Mouse (Mus musculus): ENCODE results near the gene Yipf1. TPM values are rescaled to one million over a fixed set of nuclear protein-coding genes. Genes with fewer than 3 reads are reported as not detected.
A peak's percentile ranks its signal among the peaks of the same experiment; 100 is the strongest.
"Not testable (repeated sequence)": the region's sequence is repeated elsewhere in the genome, so short reads cannot be mapped to it uniquely, and the experiment has no call there.

Gene Yipf1
- polyA plus RNA-seq, 1 experiment from 2014 or later, result 52.4 TPM

DNA sequence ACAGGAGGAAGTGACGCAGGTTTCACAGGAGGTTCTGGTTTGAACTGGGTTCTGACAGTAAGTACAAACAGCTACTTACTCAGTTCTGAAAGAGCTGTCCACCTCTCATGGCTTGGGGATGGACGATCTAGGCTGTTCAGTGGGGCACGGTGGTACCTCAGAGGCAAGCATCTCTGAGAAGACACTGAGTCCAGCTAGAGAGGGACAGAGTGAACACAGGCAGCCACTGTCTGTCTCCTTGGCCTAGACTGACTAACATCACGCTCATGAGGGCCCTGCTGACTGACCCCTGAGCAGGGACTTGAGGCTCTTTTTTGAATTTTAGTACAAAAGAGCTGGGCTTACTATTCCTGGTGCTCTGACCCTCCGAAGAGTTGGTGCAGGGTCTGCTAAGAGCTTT, 40.0 kb downstream of the Yipf1 start:
- Histone ChIP-seq H3K4me2 (ENCODE audit: low read depth, low read length) (no peak overlapping the region), H3K36me3 (ENCODE audit: control insufficient read depth, insufficient read depth, low read length) (peaks cover 9% of the 10 kb centered on the region; the same call in 1 of the 2 replicates), H3K27me3 (replicated peaks; ENCODE audit: control insufficient read depth, insufficient read depth, low read length) (no peaks in the 10 kb centered on the region), H3K4me3 (ENCODE audit: low read depth, low read length) (no peak overlapping the region), H3K9me3 (ENCODE audit: control insufficient read depth, low read length) (no peaks in the 10 kb centered on the region), H3K27ac (replicated peaks; ENCODE audit: low read depth, low read length) (no peak overlapping the region), H3K9ac (ENCODE audit: low read depth, low read length) (no peak overlapping the region), H3K4me1 (ENCODE audit: control insufficient read depth, insufficient read depth, low read length) (no peaks in the 10 kb centered on the region)
- ATAC-seq (ENCODE audit: low read depth) (no peak), DNase-seq (ENCODE audit: low spot score) (no peak)
- 91% methylated on average over 5 of the region's 5 CpGs for WGBS

DNA sequence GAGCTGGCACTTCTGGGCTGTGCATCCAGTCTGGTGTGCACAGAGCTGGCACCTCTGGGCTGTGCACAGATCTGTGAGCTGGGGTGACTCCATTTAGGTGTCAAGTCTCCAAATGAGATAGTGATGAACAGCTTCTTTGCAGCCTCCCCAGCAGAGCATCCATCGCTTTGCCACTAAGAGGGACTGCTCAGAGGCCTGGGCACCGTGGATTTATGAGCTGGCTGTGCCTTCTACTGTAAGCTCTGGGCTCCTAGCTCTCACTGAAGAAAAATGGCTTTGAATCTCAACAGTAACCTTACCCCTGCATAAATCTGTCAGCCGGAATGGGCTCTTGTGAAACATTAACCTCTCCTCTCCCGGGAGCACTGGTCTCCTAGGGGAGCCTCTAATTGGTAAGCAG, 40.4 kb downstream of the Yipf1 start:
- H3K9me3 ChIP-seq (ENCODE audit: control insufficient read depth, low read length), result no peaks in the 10 kb centered on the region
- peak; percentile 32 for DNase-seq (ENCODE audit: low spot score)
- H3K4me3 ChIP-seq (ENCODE audit: low read depth, low read length), result no peak overlapping the region
- WGBS, result 32% methylated on average over 4 of the region's 4 CpGs
- H3K27ac ChIP-seq (replicated peaks; ENCODE audit: low read depth, low read length), result no peak overlapping the region
- ATAC-seq (ENCODE audit: low read depth), result peak; percentile 26; the same call in 1 of the 2 replicates
- no peaks in the 10 kb centered on the region for H3K4me1 ChIP-seq (ENCODE audit: control insufficient read depth, insufficient read depth, low read length)
- H3K9ac ChIP-seq (ENCODE audit: low read depth, low read length), result no peak overlapping the region
- H3K36me3 ChIP-seq (ENCODE audit: control insufficient read depth, insufficient read depth, low read length), result peaks cover 9% of the 10 kb centered on the region; the same call in 1 of the 2 replicates
- no peak overlapping the region for H3K4me2 ChIP-seq (ENCODE audit: low read depth, low read length)
- no peaks in the 10 kb centered on the region for H3K27me3 ChIP-seq (replicated peaks; ENCODE audit: control insufficient read depth, insufficient read depth, low read length)

DNA sequence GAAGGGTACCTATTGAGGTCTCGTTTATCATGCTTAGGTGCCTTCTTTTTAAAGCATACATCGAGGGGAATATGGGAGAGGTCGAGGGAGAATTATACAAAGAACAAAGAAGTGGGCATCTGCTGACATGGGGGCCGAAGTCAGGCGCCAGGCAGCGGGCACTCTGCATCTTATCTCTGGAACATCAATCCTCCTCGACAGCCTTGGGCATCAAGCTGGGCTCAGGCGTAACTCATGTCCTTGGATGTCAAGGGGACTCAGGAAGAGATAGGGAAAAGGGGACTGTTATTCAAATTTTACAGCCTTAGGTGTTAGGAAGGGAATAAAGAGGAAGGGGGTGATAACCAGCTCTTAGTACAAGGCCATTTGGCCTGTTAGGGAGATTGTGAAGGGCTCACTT, 43.0 kb downstream of the Yipf1 start:
- not testable (repeated sequence) for DNase-seq (ENCODE audit: low spot score); H3K4me1 ChIP-seq (ENCODE audit: control insufficient read depth, insufficient read depth, low read length); H3K4me2 ChIP-seq (ENCODE audit: low read depth, low read length); H3K9me3 ChIP-seq (ENCODE audit: control insufficient read depth, low read length); ATAC-seq (ENCODE audit: low read depth); H3K9ac ChIP-seq (ENCODE audit: low read depth, low read length); H3K36me3 ChIP-seq (ENCODE audit: control insufficient read depth, insufficient read depth, low read length); H3K27me3 ChIP-seq (replicated peaks; ENCODE audit: control insufficient read depth, insufficient read depth, low read length); H3K4me3 ChIP-seq (ENCODE audit: low read depth, low read length); H3K27ac ChIP-seq (replicated peaks; ENCODE audit: low read depth, low read length)
- WGBS, result 76% methylated on average over 8 of the region's 8 CpGs

DNA sequence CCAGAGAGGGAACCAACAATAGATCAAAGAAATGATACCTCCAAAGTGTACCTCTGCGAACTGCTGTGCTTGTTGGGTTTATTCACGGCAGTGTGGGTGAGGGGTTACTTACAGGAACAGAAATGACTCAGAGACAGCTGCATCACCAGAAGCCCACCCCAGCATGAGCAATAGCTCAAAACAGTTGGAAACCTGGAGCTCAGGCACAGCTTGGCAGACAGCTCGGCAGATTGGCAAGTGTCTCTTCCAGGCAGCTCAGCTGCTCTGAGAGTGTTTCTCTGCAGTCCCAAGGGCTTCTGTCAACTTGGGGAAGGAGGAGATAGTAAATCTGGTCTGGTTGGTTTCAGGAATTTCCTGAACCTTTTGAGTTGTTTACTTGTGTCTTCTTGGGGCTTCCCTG, 44.3 kb downstream of the Yipf1 start:
- ATAC-seq (ENCODE audit: low read depth) (no peak), DNase-seq (ENCODE audit: low spot score) (no peak)
- H3K27ac ChIP-seq (replicated peaks; ENCODE audit: low read depth, low read length), result no peak overlapping the region
- peaks cover 4% of the 10 kb centered on the region; the same call in 1 of the 2 replicates for H3K36me3 ChIP-seq (ENCODE audit: control insufficient read depth, insufficient read depth, low read length)
- H3K4me1 ChIP-seq (ENCODE audit: control insufficient read depth, insufficient read depth, low read length), result no peaks in the 10 kb centered on the region
- H3K4me3 ChIP-seq (ENCODE audit: low read depth, low read length), result no peak overlapping the region
- WGBS, result 81% methylated on average over 3 of the region's 3 CpGs
- no peaks in the 10 kb centered on the region for H3K27me3 ChIP-seq (replicated peaks; ENCODE audit: control insufficient read depth, insufficient read depth, low read length)
- H3K9me3 ChIP-seq (ENCODE audit: control insufficient read depth, low read length), result no peaks in the 10 kb centered on the region
- no peak overlapping the region for H3K9ac ChIP-seq (ENCODE audit: low read depth, low read length)
- H3K4me2 ChIP-seq (ENCODE audit: low read depth, low read length), result no peak overlapping the region

DNA sequence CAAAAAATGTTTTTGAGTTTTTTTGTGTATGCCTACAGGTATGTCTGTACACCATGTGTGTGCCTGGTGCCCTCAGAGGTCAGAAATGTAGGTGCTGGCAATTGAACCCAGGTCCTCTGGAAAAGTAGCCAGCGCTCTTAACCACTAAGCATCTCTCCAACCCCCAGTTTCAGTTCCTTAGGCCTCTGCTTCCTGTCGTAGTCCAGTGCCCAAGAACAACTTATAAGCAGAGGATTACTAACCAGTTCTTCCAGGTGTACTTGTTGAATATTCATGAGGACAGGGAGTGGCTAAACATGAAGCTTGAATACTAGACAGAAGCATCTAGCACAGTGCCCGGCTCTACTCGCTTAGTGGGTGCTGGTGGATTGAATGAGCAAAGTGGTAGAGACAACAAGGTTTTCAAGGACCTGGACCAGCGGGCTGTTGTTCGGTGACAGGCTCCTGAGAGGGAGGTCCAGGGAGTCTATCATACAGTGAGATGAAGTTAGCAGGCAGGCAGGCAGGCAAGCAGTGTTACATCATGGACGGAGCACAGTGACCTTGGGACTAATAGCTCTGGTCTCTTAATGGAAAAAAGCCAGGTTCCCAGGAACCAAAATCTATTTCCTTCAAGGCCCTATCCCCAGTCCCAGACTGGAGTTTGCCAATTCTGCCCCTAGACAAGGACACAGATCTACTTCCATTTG, 46.4 kb downstream of the Yipf1 start:
- H3K9ac ChIP-seq (ENCODE audit: low read depth, low read length), result no peak overlapping the region
- ATAC-seq (ENCODE audit: low read depth) (no peak), DNase-seq (ENCODE audit: low spot score) (peak; percentile 9)
- H3K4me3 ChIP-seq (ENCODE audit: low read depth, low read length), result no peak overlapping the region
- 82% methylated on average over 7 of the region's 7 CpGs for WGBS
- no peaks in the 10 kb centered on the region for H3K27me3 ChIP-seq (replicated peaks; ENCODE audit: control insufficient read depth, insufficient read depth, low read length)
- no peak overlapping the region for H3K4me2 ChIP-seq (ENCODE audit: low read depth, low read length)
- H3K4me1 ChIP-seq (ENCODE audit: control insufficient read depth, insufficient read depth, low read length), result no peaks in the 10 kb centered on the region
- no peak overlapping the region for H3K27ac ChIP-seq (replicated peaks; ENCODE audit: low read depth, low read length)
- no peaks in the 10 kb centered on the region for H3K9me3 ChIP-seq (ENCODE audit: control insufficient read depth, low read length)
- peaks cover 4% of the 10 kb centered on the region; the same call in 1 of the 2 replicates for H3K36me3 ChIP-seq (ENCODE audit: control insufficient read depth, insufficient read depth, low read length)

DNA sequence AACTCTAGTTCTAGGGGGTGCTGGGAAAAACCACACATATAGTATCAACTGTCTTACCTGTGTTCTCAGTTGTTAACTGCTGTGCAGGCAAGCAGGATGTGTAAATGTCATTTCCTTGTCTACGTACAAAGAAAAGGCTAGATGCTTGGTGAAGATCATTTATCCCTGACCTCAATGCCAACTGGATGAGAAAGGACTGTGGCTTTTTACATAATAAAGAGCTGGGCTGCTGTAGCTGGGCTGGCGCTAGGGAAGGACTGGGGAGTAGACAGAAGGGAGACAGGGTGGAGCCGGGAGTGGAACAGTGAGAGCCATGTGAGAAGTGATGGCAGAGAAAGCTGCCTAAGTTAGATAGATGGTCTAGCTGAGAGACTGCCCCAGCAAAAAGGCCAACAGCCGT, 48.6 kb downstream of the Yipf1 start:
- WGBS, result 71% methylated on average over 4 of the region's 4 CpGs
- Histone ChIP-seq H3K4me1 (ENCODE audit: control insufficient read depth, insufficient read depth, low read length) (no peaks in the 10 kb centered on the region), H3K36me3 (ENCODE audit: control insufficient read depth, insufficient read depth, low read length) (peaks cover 4% of the 10 kb centered on the region; the same call in 1 of the 2 replicates), H3K27me3 (replicated peaks; ENCODE audit: control insufficient read depth, insufficient read depth, low read length) (no peaks in the 10 kb centered on the region), H3K9ac (ENCODE audit: low read depth, low read length) (no peak overlapping the region), H3K9me3 (ENCODE audit: control insufficient read depth, low read length) (no peaks in the 10 kb centered on the region), H3K4me2 (ENCODE audit: low read depth, low read length) (no peak overlapping the region), H3K27ac (replicated peaks; ENCODE audit: low read depth, low read length) (no peak overlapping the region), H3K4me3 (ENCODE audit: low read depth, low read length) (no peak overlapping the region)
- ATAC-seq (ENCODE audit: low read depth) (no peak), DNase-seq (ENCODE audit: low spot score) (no peak)

DNA sequence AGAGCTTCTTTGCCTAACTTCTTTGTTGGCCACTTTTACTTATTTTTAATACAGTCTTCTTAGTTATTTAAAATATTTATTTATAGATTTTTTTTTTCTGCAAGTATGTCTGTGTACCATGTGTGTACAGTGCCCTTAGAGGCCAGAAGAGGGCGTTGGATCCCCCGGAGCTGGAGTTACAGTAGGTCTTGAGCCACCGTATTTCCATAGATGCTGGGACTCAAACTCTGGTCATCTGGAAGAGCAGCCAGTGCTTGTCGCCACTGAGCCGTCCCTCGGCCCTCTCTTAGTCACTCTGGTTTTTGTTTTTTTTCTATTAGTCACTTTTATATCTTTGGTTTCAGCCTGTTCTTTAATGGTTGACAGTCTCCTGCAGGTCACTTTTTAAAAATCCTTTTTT, 49.4 kb downstream of the Yipf1 start:
- no peaks in the 10 kb centered on the region for H3K27me3 ChIP-seq (replicated peaks; ENCODE audit: control insufficient read depth, insufficient read depth, low read length)
- no peak overlapping the region for H3K9ac ChIP-seq (ENCODE audit: low read depth, low read length)
- no peak overlapping the region for H3K27ac ChIP-seq (replicated peaks; ENCODE audit: low read depth, low read length)
- H3K4me1 ChIP-seq (ENCODE audit: control insufficient read depth, insufficient read depth, low read length), result peaks cover under 1% of the 10 kb centered on the region; the same call in 1 of the 2 replicates
- WGBS, result 77% methylated on average over 6 of the region's 6 CpGs
- no peak overlapping the region for H3K4me2 ChIP-seq (ENCODE audit: low read depth, low read length)
- no peak for ATAC-seq (ENCODE audit: low read depth)
- H3K36me3 ChIP-seq (ENCODE audit: control insufficient read depth, insufficient read depth, low read length), result peaks cover 1% of the 10 kb centered on the region; the same call in 1 of the 2 replicates
- no peak overlapping the region for H3K4me3 ChIP-seq (ENCODE audit: low read depth, low read length)
- DNase-seq (ENCODE audit: low spot score), result no peak
- H3K9me3 ChIP-seq (ENCODE audit: control insufficient read depth, low read length), result no peaks in the 10 kb centered on the region

DNA sequence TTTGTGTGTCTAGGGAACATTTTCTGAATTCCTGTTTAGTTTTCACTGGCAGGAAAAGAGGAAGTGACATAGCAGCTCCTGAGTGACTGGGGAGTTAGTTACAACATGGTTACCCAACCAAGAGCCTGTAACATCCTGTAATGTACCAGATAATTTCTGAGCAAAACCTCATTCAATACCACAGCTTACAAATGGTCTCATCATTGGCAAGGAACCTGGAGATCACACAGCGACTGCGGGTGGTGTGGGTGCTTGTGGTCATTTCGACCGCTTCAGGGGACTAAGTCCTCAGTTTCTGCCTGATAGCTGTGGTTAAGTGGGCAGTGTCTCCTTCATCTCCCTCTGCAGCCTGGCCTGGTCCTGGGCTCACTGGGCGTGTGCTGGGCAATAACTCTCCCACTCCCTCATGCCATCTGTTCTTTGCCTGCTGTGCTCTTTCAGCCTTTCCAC, 50.1 kb downstream of the Yipf1 start:
- H3K36me3 ChIP-seq (ENCODE audit: control insufficient read depth, insufficient read depth, low read length), result no peaks in the 10 kb centered on the region
- no peak overlapping the region for H3K4me2 ChIP-seq (ENCODE audit: low read depth, low read length)
- H3K4me3 ChIP-seq (ENCODE audit: low read depth, low read length), result no peak overlapping the region
- H3K9ac ChIP-seq (ENCODE audit: low read depth, low read length), result no peak overlapping the region; the same call in 1 of the 2 replicates
- no peaks in the 10 kb centered on the region for H3K9me3 ChIP-seq (ENCODE audit: control insufficient read depth, low read length)
- peak; percentile 28 for DNase-seq (ENCODE audit: low spot score)
- peaks cover 5% of the 10 kb centered on the region; the same call in 1 of the 2 replicates for H3K4me1 ChIP-seq (ENCODE audit: control insufficient read depth, insufficient read depth, low read length)
- H3K27ac ChIP-seq (replicated peaks; ENCODE audit: low read depth, low read length), result no peak overlapping the region
- 77% methylated on average over 5 of the region's 5 CpGs for WGBS
- ATAC-seq (ENCODE audit: low read depth), result no peak
- H3K27me3 ChIP-seq (replicated peaks; ENCODE audit: control insufficient read depth, insufficient read depth, low read length), result no peaks in the 10 kb centered on the region

DNA sequence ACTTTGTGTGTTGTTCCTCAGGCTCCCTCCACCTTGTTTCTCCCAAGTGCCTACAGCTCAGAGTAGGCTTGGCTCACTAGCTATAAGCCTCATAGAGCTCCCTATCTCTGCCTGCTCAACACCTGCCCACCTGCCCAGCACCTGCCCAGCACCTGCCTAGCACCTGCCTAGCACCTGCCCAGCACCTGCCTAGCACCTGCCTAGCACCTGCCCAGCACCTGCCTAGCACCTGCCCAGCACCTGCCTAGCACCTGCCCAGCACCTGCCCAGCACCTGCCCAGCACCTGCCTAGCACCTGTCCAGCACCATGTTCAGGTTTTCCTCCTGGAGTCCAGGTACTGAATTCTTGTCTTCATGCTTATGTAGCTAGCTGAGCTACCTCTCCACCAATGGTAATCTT, 52.2 kb downstream of the Yipf1 start:
- not testable (repeated sequence) for H3K4me1 ChIP-seq (ENCODE audit: control insufficient read depth, insufficient read depth, low read length); H3K4me2 ChIP-seq (ENCODE audit: low read depth, low read length); H3K27me3 ChIP-seq (replicated peaks; ENCODE audit: control insufficient read depth, insufficient read depth, low read length); H3K27ac ChIP-seq (replicated peaks; ENCODE audit: low read depth, low read length); H3K4me3 ChIP-seq (ENCODE audit: low read depth, low read length); H3K9me3 ChIP-seq (ENCODE audit: control insufficient read depth, low read length); DNase-seq (ENCODE audit: low spot score); H3K9ac ChIP-seq (ENCODE audit: low read depth, low read length); H3K36me3 ChIP-seq (ENCODE audit: control insufficient read depth, insufficient read depth, low read length); ATAC-seq (ENCODE audit: low read depth)
